Mouse (Mus musculus): ENCODE data around the gene Htr2c.

DNA sequence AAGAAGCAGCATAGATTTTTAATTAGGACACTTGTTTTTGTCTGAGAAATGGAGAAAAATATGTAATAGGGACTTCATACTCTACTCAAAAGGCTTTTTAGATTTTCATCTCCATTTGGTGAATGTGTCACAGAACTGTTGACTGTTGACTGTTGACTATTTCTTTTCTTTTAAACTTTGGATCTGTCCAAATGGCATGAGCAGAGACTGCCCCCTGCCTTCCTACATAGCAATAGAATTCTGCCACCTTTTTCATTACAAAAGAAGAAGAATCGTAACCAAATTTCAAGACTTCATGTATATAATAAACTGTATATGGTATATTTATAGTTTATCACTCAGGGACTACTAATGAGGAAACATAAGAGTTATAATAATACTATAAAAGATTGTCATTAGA lies 3.7 kb upstream of the Htr2c start:
- no peak for TF ChIP-seq TCF12 (IDR thresholded peaks at IDR 0.05; ENCODE audit: low read depth, low read length)
- no peak for TF ChIP-seq EP300 (IDR thresholded peaks at IDR 0.05; ENCODE audit: low read depth in 1 of 2, low read length in 2 of 2)
- no peak for TF ChIP-seq POLR2A (IDR thresholded peaks at IDR 0.05; ENCODE audit: control insufficient read depth in 1 of 2, insufficient read depth in 1 of 2, low read depth in 1 of 2, low read length in 2 of 2, poor library complexity in 1 of 2)
